Mouse (Mus musculus) embryonic facial prominence, embryonic 15.5 days (tissue): ENCODE measurements at regions not wholly inside any gene's neighbourhood (a gene's known extent, or its start where the extent isn't known, plus 50 kb on each side); places are given as distances from the start of the nearest gene placed in this dataset.

Experiments
- ATAC-seq: fragments of 200-750 bp; cut with Nextera tagmentation; 2 replicates; pipeline ENCODE4 v1.8.0; 2017; ENCODE audit warnings: low read depth, moderate TSS enrichment; ENCODE audit not compliant: insufficient number of reproducible peaks, low FRiP score, low TSS enrichment
- H3K27ac ChIP-seq: fragments of 300-500 bp; sonication (generic); replicated peaks from 2 replicates; pipeline ENCODE4 v1.5.1; 2015; ENCODE audit warnings: mild to moderate bottlenecking, inconsistent platforms
- H3K27me3 ChIP-seq: fragments of 300-500 bp; sonication (generic); 2 replicates; pipeline ENCODE4 v1.6.1; 2015; ENCODE audit warnings: inconsistent platforms
- H3K36me3 ChIP-seq: fragments of 300-500 bp; sonication (generic); 2 replicates; pipeline ENCODE4 v1.6.1; 2015; ENCODE audit warnings: mild to moderate bottlenecking, inconsistent platforms
- H3K4me1 ChIP-seq: fragments of 300-500 bp; sonication (generic); 2 replicates; pipeline ENCODE4 v1.6.1; 2015; ENCODE audit warnings: inconsistent platforms
- H3K4me2 ChIP-seq: fragments of 300-500 bp; sonication (generic); replicated peaks from 2 replicates; pipeline ENCODE4 v1.6.1; 2015; ENCODE audit warnings: mild to moderate bottlenecking, inconsistent platforms
- H3K4me3 ChIP-seq: fragments of 300-500 bp; sonication (generic); replicated peaks from 2 replicates; pipeline ENCODE4 v1.5.1; 2015; ENCODE audit warnings: mild to moderate bottlenecking, inconsistent platforms
- H3K9ac ChIP-seq: fragments of 300-500 bp; sonication (generic); 2 replicates; pipeline ENCODE4 v1.6.1; 2015; ENCODE audit warnings: inconsistent platforms
- H3K9me3 ChIP-seq: fragments of 300-500 bp; sonication (generic); replicated peaks from 2 replicates; pipeline ENCODE4 v1.6.1; 2016; ENCODE audit warnings: inconsistent platforms
- WGBS: fragments of 180-500 bp; shearing (Covaris S2); methylation state at CpG from one replicate; pipeline ENCODE4 v1.1.7; 2015; 5-methylcytosine and 5-hydroxymethylcytosine counted together

DNA sequence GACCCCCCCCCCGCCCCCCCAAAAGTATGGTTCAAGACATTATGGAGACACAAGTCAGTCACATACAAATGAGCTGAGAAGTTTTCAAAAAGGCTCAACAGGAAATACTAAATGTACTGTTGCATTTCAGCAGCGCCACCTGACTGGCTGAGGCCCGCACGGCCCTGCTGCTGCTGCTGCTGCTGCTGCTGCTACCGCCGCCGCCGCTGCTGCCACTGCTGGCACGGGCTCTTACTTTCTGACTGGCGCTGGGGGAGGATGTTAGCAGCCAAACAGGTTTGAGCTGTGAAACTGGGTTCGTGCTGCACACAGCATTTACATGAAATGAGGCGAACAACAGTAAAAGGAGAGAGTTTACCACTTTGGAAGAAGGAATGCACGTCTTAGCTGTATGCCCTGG lies 167.3 kb upstream of the Lrig3 start:
- Histone ChIP-seq H3K27me3 (no peaks in the 10 kb centered on the region), H3K4me3 (no peak overlapping the region), H3K4me2 (peak overlapping the region; percentile 23; the same call in 1 of the 2 replicates), H3K27ac (peak overlapping the region; percentile 59; the same call in 1 of the 2 replicates), H3K36me3 (no peaks in the 10 kb centered on the region), H3K9me3 (no peaks in the 10 kb centered on the region), H3K4me1 (peaks cover 5% of the 10 kb centered on the region; the same call in 1 of the 2 replicates), H3K9ac (no peak overlapping the region)
- ATAC-seq: 0 out of 2 replicates have a peak, but pooled peaks have one; percentile 39
- WGBS: 13% methylated on average over 13 of the region's 13 CpGs

DNA sequence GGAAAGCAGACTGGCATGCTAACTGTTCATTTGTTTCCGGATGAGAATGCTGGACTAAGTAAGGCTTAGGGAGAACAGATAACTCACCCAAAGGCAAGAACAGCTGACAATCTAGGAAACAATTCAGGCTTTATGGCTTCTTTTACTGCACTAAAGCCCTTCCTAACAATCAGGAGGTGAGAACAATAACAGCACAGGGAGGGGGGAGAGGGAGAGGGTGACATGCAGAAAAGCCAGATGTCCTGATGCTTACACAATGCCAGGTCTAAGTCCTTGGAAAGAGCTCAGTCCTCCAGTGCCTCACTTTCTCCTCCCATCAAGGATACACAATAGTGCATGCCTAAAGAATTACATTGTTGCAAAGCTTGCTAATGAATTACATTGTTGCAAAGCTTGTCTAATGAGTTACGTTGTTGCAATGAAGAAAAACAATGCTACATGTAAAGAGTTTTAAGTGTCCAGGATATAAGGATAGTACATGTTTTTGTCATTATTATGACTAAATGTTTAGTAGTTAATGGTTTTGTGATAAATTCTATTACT lies 165.3 kb upstream of the Lrig3 start:
- Histone ChIP-seq H3K27me3 (no peaks in the 10 kb centered on the region), H3K4me3 (no peak overlapping the region), H3K4me1 (peaks cover 5% of the 10 kb centered on the region; the same call in 1 of the 2 replicates), H3K9ac (no peak overlapping the region), H3K9me3 (no peaks in the 10 kb centered on the region), H3K36me3 (no peaks in the 10 kb centered on the region), H3K4me2 (no peak overlapping the region), H3K27ac (no peak overlapping the region)
- ATAC-seq: no peak
- WGBS: 63% methylated on average over 2 of the region's 2 CpGs

GRCm38 (mm10) chr10:125801450-125801849 lies 164.5 kb upstream of the Lrig3 start:
- Histone ChIP-seq H3K4me2 (no peak overlapping the region), H3K36me3 (no peaks in the 10 kb centered on the region), H3K9ac (no peak overlapping the region), H3K27ac (no peak overlapping the region), H3K27me3 (no peaks in the 10 kb centered on the region), H3K4me1 (peaks cover 5% of the 10 kb centered on the region; the same call in 1 of the 2 replicates), H3K4me3 (no peak overlapping the region), H3K9me3 (no peaks in the 10 kb centered on the region)
- 66% methylated on average over 4 of the region's 4 CpGs for WGBS
- no peak for ATAC-seq

DNA sequence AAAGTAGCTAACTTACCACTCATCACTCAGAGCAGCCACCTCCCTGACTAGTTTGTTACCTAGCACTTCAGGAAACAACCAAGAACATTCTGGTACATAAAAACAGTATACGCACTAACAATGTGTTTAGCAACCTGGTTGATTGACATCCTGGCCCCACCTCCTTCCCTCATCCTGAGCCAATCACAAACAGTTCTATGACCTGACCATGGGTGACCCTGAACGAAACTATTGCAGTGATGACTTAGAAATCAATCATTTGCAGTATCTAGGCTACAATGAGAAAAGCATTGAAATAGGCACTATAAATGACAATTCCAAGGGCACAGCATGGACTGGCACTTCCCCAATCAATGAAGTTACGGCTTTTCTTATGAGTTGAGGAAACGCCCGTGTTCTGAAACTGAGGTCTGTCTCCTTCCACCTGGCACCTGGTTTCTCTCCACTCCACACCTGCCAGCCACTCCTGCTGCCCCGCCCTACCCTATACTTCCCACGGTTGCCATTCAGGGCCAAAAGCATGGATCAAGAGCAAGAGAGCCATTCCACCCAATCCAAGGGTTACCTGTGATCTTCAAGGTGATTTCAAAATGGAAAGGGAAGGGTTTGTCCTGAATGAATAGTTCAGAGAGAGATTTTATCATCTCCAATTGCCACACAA lies 162.9 kb upstream of the Lrig3 start:
- no peak for ATAC-seq
- no peaks in the 10 kb centered on the region for H3K36me3 ChIP-seq

GRCm38 (mm10) chr10:125809763-125810361 lies 156.1 kb upstream of the Lrig3 start:
- 0 out of 2 replicates have a peak, but pooled peaks cover 6% of the 10 kb centered on the region for H3K4me1 ChIP-seq
- H3K27me3 ChIP-seq: no peaks in the 10 kb centered on the region
- no peaks in the 10 kb centered on the region for H3K36me3 ChIP-seq
- H3K9me3 ChIP-seq: no peaks in the 10 kb centered on the region
- no peak overlapping the region for H3K4me2 ChIP-seq
- H3K4me3 ChIP-seq: no peak overlapping the region
- no peak overlapping the region for H3K9ac ChIP-seq
- 45% methylated on average over 8 of the region's 8 CpGs for WGBS
- no peak overlapping the region for H3K27ac ChIP-seq
- ATAC-seq: no peak

More for the DNA sequence above, 162.9 kb upstream of the Lrig3 start:
- 91% methylated on average over 7 of the region's 7 CpGs for WGBS
- Histone ChIP-seq H3K4me1 (peaks cover 5% of the 10 kb centered on the region; the same call in 1 of the 2 replicates), H3K27me3 (no peaks in the 10 kb centered on the region), H3K4me2 (no peak overlapping the region), H3K4me3 (no peak overlapping the region), H3K9me3 (no peaks in the 10 kb centered on the region), H3K9ac (no peak overlapping the region), H3K27ac (no peak overlapping the region)

- H3K9me3 ChIP-seq: no peaks in the 10 kb centered on the region
- 0 out of 2 replicates have a peak, but pooled peaks cover 6% of the 10 kb centered on the region for H3K4me1 ChIP-seq
- no peak overlapping the region for H3K4me2 ChIP-seq
- H3K27me3 ChIP-seq: no peaks in the 10 kb centered on the region
- WGBS: 20% methylated on average over 3 of the region's 3 CpGs
- no peak overlapping the region for H3K9ac ChIP-seq
- no peaks in the 10 kb centered on the region for H3K36me3 ChIP-seq
- no peak for ATAC-seq
- no peak overlapping the region for H3K27ac ChIP-seq
- no peak overlapping the region for H3K4me3 ChIP-seq
Observed at GRCm38 (mm10) chr10:125810590-125810989, 155.4 kb upstream of the Lrig3 start.

GRCm38 (mm10) chr10:125814191-125814887 lies 151.6 kb upstream of the Lrig3 start:
- Histone ChIP-seq H3K4me3 (no peak overlapping the region), H3K4me1 (0 out of 2 replicates have a peak, but pooled peaks cover 6% of the 10 kb centered on the region), H3K4me2 (no peak overlapping the region), H3K9me3 (no peaks in the 10 kb centered on the region), H3K27ac (no peak overlapping the region), H3K9ac (no peak overlapping the region), H3K36me3 (no peaks in the 10 kb centered on the region), H3K27me3 (no peaks in the 10 kb centered on the region)
- 72% methylated on average over 7 of the region's 7 CpGs for WGBS
- ATAC-seq: no peak

DNA sequence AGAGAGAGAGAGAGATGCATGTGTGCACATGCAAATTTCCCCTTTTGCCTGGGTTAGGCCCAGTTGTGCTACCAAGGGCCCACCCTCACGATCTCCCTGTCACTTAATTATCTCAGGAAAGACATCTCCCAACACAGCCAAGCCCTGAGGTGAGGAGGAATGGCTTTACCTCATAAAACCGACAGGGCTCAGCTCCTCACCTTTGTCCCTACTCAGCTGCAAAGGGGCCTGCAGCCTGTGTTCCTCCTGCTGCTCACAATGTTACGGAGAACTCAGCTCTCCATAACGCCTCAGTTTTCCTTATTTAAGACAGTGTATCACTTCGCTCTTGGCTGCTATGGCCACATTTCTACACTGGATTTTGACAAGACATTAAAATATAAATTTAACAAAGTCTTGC lies 133.8 kb upstream of the Lrig3 start:
- Histone ChIP-seq H3K9me3 (no peaks in the 10 kb centered on the region), H3K4me1 (no peaks in the 10 kb centered on the region), H3K36me3 (no peaks in the 10 kb centered on the region), H3K4me3 (no peak overlapping the region), H3K9ac (no peak overlapping the region), H3K27me3 (no peaks in the 10 kb centered on the region), H3K4me2 (no peak overlapping the region), H3K27ac (0 out of 2 replicates have a peak overlapping the region, but pooled peaks have one; percentile 17)
- 61% methylated on average over 5 of the region's 5 CpGs for WGBS
- ATAC-seq: no peak

GRCm38 (mm10) chr10:125832764-125833163 lies 133.2 kb upstream of the Lrig3 start:
- no peak for ATAC-seq
- Histone ChIP-seq H3K9me3 (no peaks in the 10 kb centered on the region), H3K4me2 (no peak overlapping the region), H3K9ac (no peak overlapping the region), H3K27me3 (no peaks in the 10 kb centered on the region), H3K36me3 (no peaks in the 10 kb centered on the region), H3K4me3 (no peak overlapping the region), H3K4me1 (no peaks in the 10 kb centered on the region), H3K27ac (no peak overlapping the region; the same call in 1 of the 2 replicates)
- 56% methylated on average over 7 of the region's 7 CpGs for WGBS

GRCm38 (mm10) chr10:125833989-125834388 lies 132.0 kb upstream of the Lrig3 start:
- ATAC-seq: no peak
- no peaks in the 10 kb centered on the region for H3K27me3 ChIP-seq
- no peaks in the 10 kb centered on the region for H3K9me3 ChIP-seq
- 80% methylated on average over 4 of the region's 4 CpGs for WGBS
- H3K27ac ChIP-seq: no peak overlapping the region
- no peak overlapping the region for H3K4me3 ChIP-seq
- peaks cover under 1% of the 10 kb centered on the region; the same call in 1 of the 2 replicates for H3K4me1 ChIP-seq
- no peak overlapping the region for H3K9ac ChIP-seq
- H3K4me2 ChIP-seq: no peak overlapping the region
- H3K36me3 ChIP-seq: no peaks in the 10 kb centered on the region

- no peaks in the 10 kb centered on the region for H3K36me3 ChIP-seq
- no peak for ATAC-seq
- H3K4me1 ChIP-seq: peaks cover 21% of the 10 kb centered on the region; the same call in 1 of the 2 replicates
- H3K27ac ChIP-seq: peak overlapping the region; percentile 44; the same call in 1 of the 2 replicates
- no peak overlapping the region for H3K4me2 ChIP-seq
- WGBS: 58% methylated on average over 11 of the region's 11 CpGs
- no peak overlapping the region for H3K4me3 ChIP-seq
- no peaks in the 10 kb centered on the region for H3K9me3 ChIP-seq
- H3K9ac ChIP-seq: no peak overlapping the region
- no peaks in the 10 kb centered on the region for H3K27me3 ChIP-seq
Observed at GRCm38 (mm10) chr10:125838982-125839381, 127.0 kb upstream of the Lrig3 start.
